Mouse (Mus musculus): ENCODE measurements around the gene Limk1. TPM values are rescaled to one million over a fixed set of nuclear protein-coding genes. Genes with fewer than 3 reads are reported as not detected.

Limk1 gene
- polyA plus RNA-seq, 1 experiment = 89.3 TPM

GRCm38 (mm10) chr5:134606314-134606713 is 82.1 kb downstream of the Limk1 start:
- no peak for DNase-seq (ENCODE audit: low read depth)
- TF ChIP-seq CTCF (IDR thresholded peaks at IDR 0.05; ENCODE audit: borderline replicate concordance, extremely low read depth, insufficient read depth, insufficient read length) (no peak), POLR2A (IDR thresholded peaks at IDR 0.05; ENCODE audit: borderline replicate concordance, extremely low read depth, insufficient read depth, insufficient read length, poor library complexity, severe bottlenecking) (no peak)

Other genes with a start within 250 kb of the Limk1 start
- 78.1 and 80.5 TPM in 2 replicates for gene Gtf2ird1, start 231.9 kb downstream of the Limk1 start, polyA plus RNA-seq (2012; rRNA removed)
- 77.0 and 115 TPM in 2 replicates for gene Clip2, start 136.2 kb downstream of the Limk1 start, polyA plus RNA-seq (2012; rRNA removed)
- gene Syna, start 128.4 kb downstream of the Limk1 start, polyA plus RNA-seq (2012; rRNA removed) = 0.04 and 0.06 TPM in 2 replicates
- gene Rfc2, start 107.2 kb downstream of the Limk1 start, polyA plus RNA-seq (2012; rRNA removed) = 192 and 242 TPM in 2 replicates
- gene Lat2, start 73.6 kb downstream of the Limk1 start, polyA plus RNA-seq (2012; rRNA removed) = 5.9 and 6.4 TPM in 2 replicates
- gene Eif4h, start 49.1 kb downstream of the Limk1 start, polyA plus RNA-seq (2012; rRNA removed) = 313 and 339 TPM in 2 replicates
- 21.6 and 29.1 TPM in 2 replicates for gene Eln, start 58.7 kb upstream of the Limk1 start, polyA plus RNA-seq (2012; rRNA removed)
- not detected in 2 replicates for gene Tmem270, start 218.1 kb upstream of the Limk1 start, polyA plus RNA-seq (2012; rRNA removed)
- gene Cldn13, start 226.9 kb upstream of the Limk1 start, polyA plus RNA-seq (2012; rRNA removed) = 0.10 TPM in 1 of 2 replicates, not detected in the other
- gene Mettl27, start 243.8 kb upstream of the Limk1 start, polyA plus RNA-seq (2012; rRNA removed) = 5.6 and 6.9 TPM in 2 replicates

Measured in brain, embryonic 14.5 days (tissue).